ENCODE assay signal across 8 mouse cellular contexts in the genomic region with DNA sequence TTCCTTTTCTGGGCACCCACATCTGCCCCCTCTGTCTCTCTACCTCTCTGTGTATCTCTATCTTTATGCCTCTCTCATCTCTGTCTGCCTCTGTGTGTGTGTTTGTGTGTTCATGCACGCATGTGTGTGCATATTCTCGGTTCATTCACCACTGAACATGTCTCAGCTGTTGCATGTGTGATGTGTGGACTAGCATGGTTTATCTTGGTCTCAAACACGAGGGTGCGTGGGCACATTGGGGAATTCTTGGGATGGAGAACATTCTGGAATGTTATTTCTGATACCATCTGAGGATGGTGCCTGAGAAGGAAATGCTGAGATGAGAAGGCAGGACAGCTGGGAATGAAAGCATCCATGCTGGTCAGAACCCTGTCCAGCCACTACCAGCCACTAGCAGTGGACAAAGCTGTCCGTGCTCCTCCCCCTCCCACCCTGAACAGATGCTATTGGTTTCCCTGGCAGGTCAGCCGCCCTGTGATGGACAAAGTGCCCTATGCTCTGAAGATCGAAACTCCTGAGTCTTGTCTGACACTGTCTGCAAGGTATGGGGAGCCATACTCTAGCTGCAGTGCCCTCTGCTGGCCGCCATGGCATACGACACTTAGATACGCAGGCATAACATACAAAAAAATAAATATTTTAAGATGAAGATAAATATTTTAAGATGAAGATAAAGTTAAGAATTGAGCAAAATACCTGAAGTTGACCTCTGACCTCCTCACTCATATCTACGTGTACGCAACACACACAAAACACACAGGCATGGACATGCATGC. TPM values are rescaled to one million over a fixed set of nuclear protein-coding genes. Genes with fewer than 3 reads are reported as not detected.
A peak's percentile ranks its signal among the peaks of the same experiment; 100 is the strongest.
DNase-seq lines count a peak whose midpoint lies in the region; ATAC-seq and TF ChIP-seq lines count a peak whose summit lies in the region.

No protein-coding gene starts in this region.

- H3K9me3 ChIP-seq in liver, embryonic 11.5 days (ENCODE audit: control insufficient read depth, low read length) = no peaks in the 10 kb centered on the region

- no peaks in the 10 kb centered on the region for H3K36me3 ChIP-seq in liver, embryonic 11.5 days (ENCODE audit: control insufficient read depth, insufficient read depth, low read length)

- no peak overlapping the region for H3K4me2 ChIP-seq in liver, embryonic 11.5 days

- no peak overlapping the region for H3K4me3 ChIP-seq in cortical plate, adult 2 months (ENCODE audit: insufficient read depth, low read length)
- H3K4me3 ChIP-seq in liver, embryonic 11.5 days (ENCODE audit: low read depth, low read length) = no peak overlapping the region

- H3K27me3 ChIP-seq in liver, embryonic 11.5 days (replicated peaks; ENCODE audit: control insufficient read depth, insufficient read depth, low read length) = no peaks in the 10 kb centered on the region

- TF ChIP-seq POLR2A in cortical plate, adult 2 months (IDR thresholded peaks at IDR 0.05; ENCODE audit: extremely low read depth, insufficient read depth, low read length) = no peak

- 53% methylated on average over 12 of the region's 12 CpGs for WGBS in liver, embryonic 11.5 days

- H3K4me1 ChIP-seq in cortical plate, adult 2 months (ENCODE audit: control insufficient read depth, insufficient read depth, low read length) = peaks cover 2% of the 10 kb centered on the region; the same call in 1 of the 2 replicates
- H3K4me1 ChIP-seq in liver, embryonic 11.5 days (replicated peaks; ENCODE audit: control insufficient read depth, insufficient read depth, low read length) = no peaks in the 10 kb centered on the region

- peak; percentile 55 for DNase-seq in CD4-positive, CD25-positive, alpha-beta regulatory T cell, adult 2 months (ENCODE audit: low read depth, low spot score)
- DNase-seq in right cerebral cortex, postnatal 10 days (ENCODE audit: low spot score in 2 of 2) = peak; percentile 57 to 75
- DNase-seq in right cerebral cortex, postnatal 36 days (ENCODE audit: low spot score in 2 of 2) = no peak
- DNase-seq in heart, postnatal 4 days = peak; percentile 68
- DNase-seq in liver, embryonic 11.5 days (ENCODE audit: low spot score) = peak; percentile 51
- peak; percentile 20 for DNase-seq in retina, adult 2 months (ENCODE audit: low read depth, low spot score)

- H3K9ac ChIP-seq in liver, embryonic 11.5 days (ENCODE audit: low read depth, low read length) = no peak overlapping the region

- no peak overlapping the region for H3K27ac ChIP-seq in cortical plate, adult 2 months (ENCODE audit: insufficient read depth, low read length)
- no peak overlapping the region for H3K27ac ChIP-seq in liver, embryonic 11.5 days (ENCODE audit: low read depth, low read length)

- peak; percentile 62 for TF ChIP-seq CTCF in cortical plate, adult 2 months (IDR thresholded peaks at IDR 0.05; ENCODE audit: extremely low read depth, insufficient read depth, low read length)

- no peak for ATAC-seq in CD4-positive, CD25-positive, alpha-beta regulatory T cell, adult 4 months
- no peak for ATAC-seq in liver, embryonic 11.5 days (replicated peaks; ENCODE audit: low FRiP score)

RNA-seq across cellular contexts. Expression of gene Nr2c2, which starts 25.3 kb away (rescaled TPM):
- polyA plus RNA-seq in CD4-positive, CD25-positive, alpha-beta regulatory T cell, adult 4 months (2017; shearing (Covaris generic)) = 10 to 100 TPM; 75.5 to 86.4 TPM
- polyA plus RNA-seq in cortical plate, adult 2 months (2012; rRNA removed) = 41.8 and 44.4 TPM in 2 replicates
- 10 to 100 TPM; 43.6 to 46.4 TPM for total RNA-seq in heart, postnatal 4 days (2021)
- 14.8 and 17.8 TPM in 2 replicates for polyA plus RNA-seq in liver, embryonic 11.5 days (2014; fragmentation: Nextera tagmentation; extraction: Ambion mirVana)

Comparison
In these comparisons a context has a peak if more than half of its experiments do, and no peak if none do; other contexts are left out.
1. DNase-seq: peak in CD4-positive, CD25-positive, alpha-beta regulatory T cell, adult 2 months (single experiment), right cerebral cortex, postnatal 10 days (2 of 2), heart, postnatal 4 days (single experiment), liver, embryonic 11.5 days (single experiment) and retina, adult 2 months (single experiment); none in right cerebral cortex, postnatal 36 days (0 of 2).